Mouse (Mus musculus) heart, adult 2 months (tissue): ENCODE measurements around the gene Nudt9.

Experiments used
- CTCF ChIP-seq: fragments of 200-600 bp; IDR thresholded peaks from 2 replicates; pipeline ENCODE4 v1.8.1; 2022; ENCODE audit warnings: antibody characterized with exemption, mild to moderate bottlenecking, moderate library complexity
- POLR2A ChIP-seq: fragments of 200-500 bp; IDR thresholded peaks from 2 replicates; pipeline ENCODE4 v1.6.1; 2011; ENCODE audit warnings: mild to moderate bottlenecking, low read depth, low read length, control low read depth; ENCODE audit not compliant: insufficient read depth

GRCm38 (mm10) chr5:104007801-104008200 lies 38.3 kb upstream of the Nudt9 start:
- TF ChIP-seq CTCF: no peak
- TF ChIP-seq POLR2A: no peak
